Mouse (Mus musculus) liver, adult (tissue): ENCODE results near the gene Olfr913.

Experiments
- GATA4 ChIP-seq: IDR thresholded peaks from 2 replicates; pipeline ENCODE4 v1.6.1; 2014; ENCODE audit warnings: mild to moderate bottlenecking, low read length; ENCODE audit not compliant: insufficient replicate concordance

The Olfr913 gene

DNA sequence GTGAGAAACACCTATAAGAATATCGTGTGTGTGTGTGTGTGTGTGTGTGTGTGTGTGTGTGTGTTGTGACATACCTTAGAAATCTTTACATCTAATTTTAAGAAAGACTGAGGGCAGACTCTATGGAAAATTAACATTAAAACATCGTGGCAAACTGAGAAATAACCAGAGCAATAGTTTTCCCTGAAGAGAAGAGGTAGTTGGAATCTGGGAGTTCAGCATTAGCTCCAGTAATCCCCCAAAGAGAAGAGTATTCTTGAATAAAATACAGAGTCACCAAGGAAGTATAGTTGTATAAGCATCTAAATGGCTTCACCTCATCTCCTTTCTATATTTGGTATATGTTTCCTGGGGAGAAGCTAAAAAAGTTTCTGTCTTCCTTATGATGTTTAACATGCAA is at the start of gene Olfr913:
Olfr913 (plus strand) TSS at position 301 of the 400 bp plus-strand sequence.
- no peak for TF ChIP-seq GATA4

- no peak for TF ChIP-seq GATA4
Observed at GRCm38 (mm10) chr9:38579878-38580277, 12.7 kb upstream of the Olfr913 start, which contains the start of gene Olfr912. TSS of gene Olfr912 (plus strand) at chr9:38580178.

DNA sequence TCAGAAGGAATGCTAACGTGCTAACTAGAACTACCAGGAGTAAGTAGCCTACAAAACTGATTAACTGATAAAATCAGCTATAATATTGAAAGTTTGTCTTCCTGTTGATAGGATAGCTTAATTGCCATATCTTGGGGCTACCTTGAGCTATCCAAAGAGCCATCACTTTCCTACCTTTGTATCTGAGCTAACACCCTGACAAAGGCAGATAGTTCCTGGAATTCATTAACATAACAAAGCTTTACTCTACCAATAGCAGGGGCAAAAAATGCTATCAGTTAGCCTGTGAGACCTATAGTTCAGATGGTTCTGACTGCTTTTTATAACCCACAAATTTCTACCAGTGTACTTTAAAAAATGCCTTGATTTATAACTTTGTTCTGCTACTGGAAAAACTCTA is 1.5 kb upstream of the Olfr913 start:
- TF ChIP-seq GATA4 = no peak

DNA sequence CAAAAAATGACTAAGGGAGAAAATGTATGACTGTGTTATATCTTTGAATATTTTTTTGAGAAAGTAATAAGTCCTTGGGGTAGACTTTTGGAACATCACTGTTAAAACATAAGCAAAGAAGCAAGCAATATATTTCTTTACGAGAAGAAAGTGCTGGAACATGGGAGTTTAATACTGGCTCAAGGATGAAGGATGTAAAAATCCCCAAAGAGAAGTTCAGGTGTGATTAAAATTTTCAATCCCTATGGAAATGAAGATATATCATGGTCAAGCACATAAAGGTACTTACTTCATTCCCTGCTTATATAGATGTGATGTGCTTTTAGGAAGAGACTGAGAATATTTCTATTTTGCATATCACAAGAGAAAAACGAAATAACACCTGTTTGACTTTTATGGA is 12.2 kb downstream of the Olfr913 start, which contains the start of gene Olfr914:
Olfr914 (plus strand) TSS at position 301 of the 400 bp plus-strand sequence.
- TF ChIP-seq GATA4 = no peak

DNA sequence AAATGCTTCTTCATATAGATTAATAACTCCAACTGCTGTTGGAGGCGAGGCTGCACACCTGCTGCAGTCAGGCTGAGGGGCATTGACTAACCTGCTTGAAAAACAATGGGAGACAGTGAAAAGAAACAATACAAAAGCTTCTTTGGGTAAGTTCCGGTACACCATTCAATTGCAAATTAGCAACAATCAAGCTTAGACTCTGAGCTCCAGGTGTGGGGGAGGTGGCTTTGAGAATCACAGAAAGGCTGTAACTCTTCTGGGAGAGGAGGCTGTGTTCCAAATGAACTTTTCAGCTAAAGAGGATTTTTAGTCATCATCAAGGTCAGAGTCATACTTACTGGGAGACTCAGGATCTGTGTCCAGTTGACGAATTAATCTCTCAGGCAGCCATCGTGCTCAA is 39.8 kb downstream of the Olfr913 start:
- no peak for TF ChIP-seq GATA4
